Mouse (Mus musculus) intestine, embryonic 15.5 days (tissue): ENCODE data around the gene Icmt. TPM values are rescaled to one million over a fixed set of nuclear protein-coding genes. Genes with fewer than 3 reads are reported as not detected.

Experiments
- ATAC-seq: fragments of 200-750 bp; cut with Nextera tagmentation; 2 replicates; pipeline ENCODE4 v1.8.0; 2017; ENCODE audit warnings: moderate TSS enrichment, moderate library complexity
- H3K27ac ChIP-seq: fragments of 300-500 bp; sonication (generic); 2 replicates; pipeline ENCODE4 v1.5.1; 2015; ENCODE audit warnings: mild to moderate bottlenecking, inconsistent platforms
- H3K27me3 ChIP-seq: fragments of 300-500 bp; sonication (generic); replicated peaks from 2 replicates; pipeline ENCODE4 v1.6.1; 2015; ENCODE audit warnings: inconsistent platforms
- H3K36me3 ChIP-seq: fragments of 300-500 bp; sonication (generic); 2 replicates; pipeline ENCODE4 v1.6.1; 2015; ENCODE audit warnings: inconsistent platforms
- H3K4me1 ChIP-seq: fragments of 300-500 bp; sonication (generic); replicated peaks from 2 replicates; pipeline ENCODE4 v1.6.1; 2015; ENCODE audit warnings: inconsistent platforms
- H3K4me2 ChIP-seq: fragments of 300-500 bp; sonication (generic); replicated peaks from 2 replicates; pipeline ENCODE4 v1.6.1; 2015; ENCODE audit warnings: mild to moderate bottlenecking, inconsistent platforms
- H3K4me3 ChIP-seq: fragments of 300-500 bp; sonication (generic); replicated peaks from 2 replicates; pipeline ENCODE4 v1.5.1; 2015; ENCODE audit warnings: inconsistent platforms
- H3K9ac ChIP-seq: fragments of 300-500 bp; sonication (generic); 2 replicates; pipeline ENCODE4 v1.6.1; 2015; ENCODE audit warnings: inconsistent platforms
- H3K9me3 ChIP-seq: fragments of 300-500 bp; sonication (generic); 2 replicates; pipeline ENCODE4 v1.6.1; 2016; ENCODE audit warnings: inconsistent platforms
- WGBS: fragments of 180-500 bp; shearing (Covaris S2); methylation state at CpG from one replicate; pipeline ENCODE4 v1.1.7; 2015; 5-methylcytosine and 5-hydroxymethylcytosine counted together
- polyA plus RNA-seq: library from polyadenylated mRNA; unstranded; fragments of >200 nt; fragmentation: Nextera tagmentation; extraction: Ambion mirVana; gene quantifications from 2 replicates; pipeline ENCODE4 v1.2.1, GENCODE M21; 2015

The Icmt gene
- polyA plus RNA-seq, 1 experiment from 2014 or later: 17.6 TPM

DNA sequence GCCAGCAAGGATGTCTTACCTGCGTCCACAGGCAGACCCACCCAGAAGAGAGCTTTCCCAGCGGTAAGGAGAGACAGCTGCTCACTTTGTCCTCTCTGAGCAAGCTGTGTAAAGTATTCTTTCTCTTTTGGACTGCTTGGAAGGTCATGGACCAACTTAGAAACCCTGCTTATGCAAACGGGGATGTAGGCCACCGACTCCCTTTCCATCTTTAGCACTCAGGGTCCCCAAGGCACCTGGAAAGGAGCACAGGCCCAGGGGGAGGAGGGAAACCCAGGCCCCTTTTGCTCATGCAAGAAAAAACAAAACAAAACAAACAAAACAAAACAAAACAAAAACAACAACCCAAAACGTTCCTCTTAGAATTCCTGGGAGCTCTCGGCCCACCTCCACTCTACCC is 5.5 kb upstream of the Icmt start, which contains the start of gene Hes3:
Hes3 (minus strand) TSS at position 101 of the 400 bp plus-strand sequence.
- WGBS: 30% methylated on average over 6 of the region's 6 CpGs
- H3K36me3 ChIP-seq: no peaks in the 10 kb centered on the region
- peak within 1 kb of the TSS; percentile 29 for H3K4me3 ChIP-seq

DNA sequence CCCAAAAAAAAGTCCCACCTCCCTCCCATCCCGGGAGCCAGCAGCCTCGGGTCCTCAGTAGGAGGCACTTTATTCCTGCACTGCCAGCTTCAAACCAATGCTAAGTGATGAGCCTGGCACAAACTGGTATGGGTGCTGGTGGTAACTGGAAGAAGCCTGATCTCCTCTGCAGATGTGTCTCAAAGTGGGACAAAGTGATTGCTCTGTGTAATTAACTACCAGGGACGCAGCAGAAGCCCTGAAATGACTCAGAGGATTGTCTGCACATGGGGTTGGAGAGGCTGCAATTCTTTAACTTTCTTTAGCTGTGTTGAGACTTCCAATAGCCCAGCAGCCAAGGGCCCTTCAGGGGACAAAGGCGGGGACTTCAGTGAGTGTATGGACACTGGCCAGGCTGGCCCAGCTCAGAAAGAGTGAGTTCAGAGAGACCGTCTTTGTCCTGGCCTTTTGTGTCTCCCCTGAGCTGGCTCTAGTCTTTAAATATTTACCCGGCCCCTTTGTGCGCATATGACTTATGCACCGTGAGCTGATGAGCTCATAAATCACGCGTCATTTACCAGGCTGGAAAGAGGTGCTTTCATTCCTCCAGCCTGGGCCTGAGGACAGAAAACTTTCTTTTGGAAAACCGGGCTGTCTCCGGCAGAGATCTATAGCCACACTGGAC is 4.8 kb upstream of the Icmt start:
- no peak for ATAC-seq
- no peak overlapping the region for H3K27ac ChIP-seq
- H3K9me3 ChIP-seq: no peaks in the 10 kb centered on the region
- H3K4me1 ChIP-seq: peaks cover 27% of the 10 kb centered on the region
- peaks cover 61% of the 10 kb centered on the region for H3K27me3 ChIP-seq
- H3K4me2 ChIP-seq: no peak overlapping the region
- 14% methylated on average over 12 of the region's 12 CpGs for WGBS
- H3K36me3 ChIP-seq: no peaks in the 10 kb centered on the region
- no peak overlapping the region for H3K4me3 ChIP-seq
- H3K9ac ChIP-seq: no peak overlapping the region

More for the DNA sequence above, 5.5 kb upstream of the Icmt start, which contains the start of gene Hes3:
- Histone ChIP-seq H3K9me3 (no peaks in the 10 kb centered on the region), H3K27ac (no peak within 1 kb of the TSS), H3K4me2 (peak within 1 kb of the TSS; percentile 54), H3K27me3 (peaks cover 68% of the 10 kb centered on the region), H3K4me1 (peaks cover 30% of the 10 kb centered on the region), H3K9ac (no peak within 1 kb of the TSS)
- ATAC-seq: no peak

DNA sequence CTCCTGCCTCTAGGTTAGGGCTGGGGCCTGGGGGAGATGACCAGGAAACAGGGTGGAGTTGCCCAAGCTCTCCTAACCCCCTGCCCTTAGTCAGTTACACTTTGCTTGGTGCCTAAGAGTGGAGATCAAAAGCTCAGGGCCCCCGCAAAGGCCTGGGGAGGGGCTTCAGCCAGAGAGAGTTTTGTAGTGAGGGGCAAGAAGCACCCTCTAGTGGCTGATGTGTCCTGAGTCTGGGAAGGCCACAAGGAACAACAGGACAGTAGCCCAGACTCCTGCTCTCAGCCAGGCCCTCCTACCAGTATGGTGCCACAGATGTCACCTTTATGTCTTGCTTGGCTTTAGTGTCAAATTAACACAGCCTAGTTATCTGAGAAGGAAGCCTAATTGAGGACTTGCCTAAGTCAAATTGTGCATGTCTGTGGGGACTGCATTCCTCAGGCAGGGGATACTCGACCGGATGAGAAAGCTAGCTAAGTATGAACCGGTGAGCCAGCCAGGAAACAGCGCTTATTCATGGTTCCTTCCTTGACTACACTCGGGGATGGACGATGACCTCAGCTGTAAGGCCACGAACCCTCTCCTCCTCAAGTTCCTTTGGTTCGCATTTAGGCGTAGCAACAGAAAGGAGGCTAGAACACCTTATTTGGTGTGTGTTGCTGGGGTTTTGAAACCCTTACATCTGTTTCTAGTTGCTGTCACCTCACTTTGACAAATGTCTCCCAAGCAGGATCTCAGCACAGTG is 2.7 kb upstream of the Icmt start:
- Histone ChIP-seq H3K4me1 (peaks cover 38% of the 10 kb centered on the region), H3K9ac (no peak overlapping the region), H3K36me3 (no peaks in the 10 kb centered on the region), H3K27ac (no peak overlapping the region), H3K9me3 (no peaks in the 10 kb centered on the region), H3K27me3 (peaks cover 46% of the 10 kb centered on the region), H3K4me2 (no peak overlapping the region), H3K4me3 (no peak overlapping the region)
- ATAC-seq: no peak
- WGBS: 49% methylated on average over 10 of the region's 10 CpGs

DNA sequence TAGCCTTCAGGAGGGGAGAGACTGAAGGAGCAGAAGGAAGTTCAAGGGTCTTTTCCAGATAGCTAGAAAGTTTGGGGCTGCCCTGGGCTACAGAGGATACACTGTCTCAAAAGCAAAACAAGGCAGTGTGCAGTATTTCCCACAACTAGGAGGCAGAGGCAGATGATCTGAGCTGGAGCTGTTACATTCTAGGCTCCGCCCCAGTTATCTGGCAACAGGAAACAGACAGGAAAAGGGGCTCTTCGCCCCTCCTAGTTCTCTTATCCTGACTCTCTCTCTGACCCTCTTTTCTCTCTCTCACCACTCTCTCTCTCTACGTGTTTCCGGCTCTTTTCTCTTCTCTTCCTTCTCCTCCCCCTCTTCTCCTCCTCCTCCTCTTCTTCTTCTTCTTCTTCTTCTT is 1.1 kb upstream of the Icmt start:
- H3K4me2 ChIP-seq: no peak overlapping the region
- no peak overlapping the region for H3K4me3 ChIP-seq
- no peak overlapping the region for H3K9ac ChIP-seq
- WGBS: 11% methylated on average over 4 of the region's 4 CpGs
- peaks cover 4% of the 10 kb centered on the region; the same call in 1 of the 2 replicates for H3K36me3 ChIP-seq
- no peak for ATAC-seq
- no peaks in the 10 kb centered on the region for H3K9me3 ChIP-seq
- peaks cover 32% of the 10 kb centered on the region for H3K27me3 ChIP-seq
- H3K27ac ChIP-seq: 0 out of 2 replicates have a peak overlapping the region, but pooled peaks have one; percentile 7
- H3K4me1 ChIP-seq: peaks cover 29% of the 10 kb centered on the region

DNA sequence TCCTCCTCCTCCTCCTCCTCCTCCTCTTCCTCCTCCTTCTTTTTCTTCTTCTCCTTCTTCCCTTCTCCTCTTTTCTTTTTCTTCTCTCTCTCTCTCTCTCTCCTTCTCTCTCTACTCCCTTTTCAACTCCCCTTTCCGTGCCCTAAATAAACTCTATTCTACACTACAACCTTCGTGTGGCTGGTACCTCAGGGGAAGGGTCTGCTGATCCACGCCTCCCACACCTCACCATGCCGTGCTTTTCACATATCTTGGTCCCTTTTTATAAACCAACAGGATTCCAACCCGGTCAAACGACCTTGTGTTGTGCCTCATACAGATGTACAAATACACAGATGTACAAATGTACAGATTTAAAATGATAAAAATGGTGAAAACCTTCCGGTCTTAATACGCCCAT is 656 bp upstream of the Icmt start:
- H3K9me3 ChIP-seq: no peaks in the 10 kb centered on the region
- no peak for ATAC-seq
- H3K27ac ChIP-seq: no peak overlapping the region
- H3K4me2 ChIP-seq: peak overlapping the region; percentile 66
- H3K4me1 ChIP-seq: peaks cover 29% of the 10 kb centered on the region
- WGBS: 10% methylated on average over 8 of the region's 8 CpGs
- peaks cover 27% of the 10 kb centered on the region for H3K27me3 ChIP-seq
- H3K9ac ChIP-seq: peak overlapping the region; percentile 57; the same call in 1 of the 2 replicates
- peak overlapping the region; percentile 96 for H3K4me3 ChIP-seq
- peaks cover 7% of the 10 kb centered on the region; the same call in 1 of the 2 replicates for H3K36me3 ChIP-seq

DNA sequence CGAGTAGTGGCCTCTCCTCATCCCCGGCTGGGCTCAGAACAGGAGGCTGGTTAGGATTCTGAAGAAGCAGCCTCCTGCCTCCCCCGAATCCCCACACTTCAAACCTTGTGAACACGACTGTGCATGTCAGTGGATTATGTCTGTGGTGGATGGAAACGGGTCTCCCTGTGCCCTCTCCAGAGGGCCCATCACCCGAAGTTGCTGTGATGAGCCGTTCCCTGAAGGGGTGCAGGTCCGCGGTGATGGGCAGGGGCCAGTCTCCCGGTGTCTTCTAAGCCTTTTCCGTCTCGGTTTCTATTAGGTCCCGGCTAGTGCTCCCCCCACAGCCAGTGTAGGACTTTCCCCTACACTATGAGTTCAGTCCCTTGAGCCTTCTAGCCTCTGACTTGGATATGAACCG is 1.8 kb downstream of the Icmt start:
- H3K4me3 ChIP-seq: no peak overlapping the region

DNA sequence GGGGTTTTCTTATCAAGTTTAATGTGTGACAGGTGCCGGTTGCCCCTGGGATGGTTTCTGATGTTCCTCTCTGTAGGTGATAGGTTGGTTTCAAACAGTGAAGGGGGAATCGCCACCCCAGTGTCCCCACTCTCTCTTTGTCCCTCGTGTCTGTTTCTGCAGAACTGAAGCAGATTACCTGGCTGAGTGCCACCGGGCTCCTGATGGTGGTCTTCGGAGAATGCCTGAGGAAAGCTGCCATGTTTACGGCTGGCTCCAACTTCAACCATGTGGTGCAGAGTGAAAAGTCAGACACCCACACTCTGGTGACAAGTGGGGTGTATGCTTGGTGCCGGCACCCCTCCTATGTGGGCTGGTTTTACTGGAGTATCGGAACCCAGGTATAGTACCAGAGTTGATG is 3.3 kb downstream of the Icmt start:
- Histone ChIP-seq H3K27me3 (no peaks in the 10 kb centered on the region), H3K27ac (no peak overlapping the region), H3K4me3 (no peak overlapping the region), H3K9me3 (no peaks in the 10 kb centered on the region), H3K4me2 (no peak overlapping the region), H3K36me3 (peaks cover 21% of the 10 kb centered on the region; the same call in 1 of the 2 replicates), H3K9ac (no peak overlapping the region), H3K4me1 (peaks cover 17% of the 10 kb centered on the region)
- ATAC-seq: no peak
- WGBS: 95% methylated on average over 8 of the region's 8 CpGs

More for the DNA sequence above, 1.8 kb downstream of the Icmt start:
- Histone ChIP-seq H3K4me1 (peaks cover 19% of the 10 kb centered on the region), H3K4me2 (peak overlapping the region; percentile 91; the same call in 1 of the 2 replicates), H3K27me3 (peaks cover 3% of the 10 kb centered on the region; the same call in 1 of the 2 replicates), H3K9ac (peak overlapping the region; percentile 14; the same call in 1 of the 2 replicates), H3K9me3 (no peaks in the 10 kb centered on the region), H3K27ac (no peak overlapping the region), H3K36me3 (peaks cover 17% of the 10 kb centered on the region; the same call in 1 of the 2 replicates)
- WGBS: 86% methylated on average over 14 of the region's 14 CpGs
- no peak for ATAC-seq

DNA sequence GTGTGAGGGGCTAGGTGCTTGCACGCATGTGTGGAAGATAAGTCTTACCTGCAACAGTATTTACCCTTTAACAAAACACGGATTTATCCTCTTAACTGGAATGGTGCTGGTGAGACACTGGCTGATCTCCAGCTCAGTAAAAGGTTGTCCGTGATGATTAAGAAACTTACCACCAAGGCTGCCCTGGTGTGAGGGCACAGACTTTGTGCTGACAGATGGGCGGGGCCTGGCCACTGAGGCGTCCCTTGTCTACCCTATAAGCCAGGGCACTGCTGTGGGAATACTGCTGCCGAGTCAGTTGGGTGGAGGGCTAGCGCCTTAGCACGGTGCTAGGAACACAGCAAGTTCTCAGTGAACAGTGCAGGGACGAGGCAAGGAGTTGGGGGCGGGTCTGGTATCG is 5.0 kb downstream of the Icmt start:
- Histone ChIP-seq H3K4me2 (no peak overlapping the region), H3K27me3 (no peaks in the 10 kb centered on the region), H3K9me3 (no peaks in the 10 kb centered on the region), H3K4me1 (peaks cover 10% of the 10 kb centered on the region; the same call in 1 of the 2 replicates), H3K4me3 (no peak overlapping the region), H3K27ac (no peak overlapping the region), H3K36me3 (peaks cover 21% of the 10 kb centered on the region; the same call in 1 of the 2 replicates), H3K9ac (no peak overlapping the region)
- ATAC-seq: no peak
- 75% methylated on average over 11 of the region's 11 CpGs for WGBS

DNA sequence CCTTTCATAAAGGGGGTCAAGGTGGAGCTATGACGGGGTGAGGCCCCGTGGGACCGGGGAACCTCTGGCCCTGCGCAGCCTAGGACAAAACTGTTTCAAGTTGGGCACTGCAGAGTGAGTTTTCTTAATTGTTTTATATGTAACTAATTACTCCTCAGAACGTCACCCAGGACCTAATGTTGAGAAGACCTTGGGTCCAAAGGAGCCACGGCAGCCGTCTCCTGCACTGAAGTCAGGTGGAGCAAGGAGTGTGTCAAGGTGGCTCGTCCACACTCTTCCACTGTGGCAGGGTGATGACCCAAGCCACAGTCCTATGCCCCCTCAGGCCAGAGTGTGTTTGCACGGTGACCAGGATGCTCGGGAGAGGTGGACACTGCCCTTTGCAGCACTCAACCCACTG is 6.1 kb downstream of the Icmt start:
- WGBS: 84% methylated on average over 10 of the region's 10 CpGs
- H3K4me2 ChIP-seq: no peak overlapping the region
- H3K9ac ChIP-seq: no peak overlapping the region
- H3K36me3 ChIP-seq: peaks cover 21% of the 10 kb centered on the region; the same call in 1 of the 2 replicates
- peaks cover 6% of the 10 kb centered on the region; the same call in 1 of the 2 replicates for H3K4me1 ChIP-seq
- no peak overlapping the region for H3K27ac ChIP-seq
- no peak for ATAC-seq
- no peaks in the 10 kb centered on the region for H3K9me3 ChIP-seq
- no peaks in the 10 kb centered on the region for H3K27me3 ChIP-seq
- H3K4me3 ChIP-seq: no peak overlapping the region

DNA sequence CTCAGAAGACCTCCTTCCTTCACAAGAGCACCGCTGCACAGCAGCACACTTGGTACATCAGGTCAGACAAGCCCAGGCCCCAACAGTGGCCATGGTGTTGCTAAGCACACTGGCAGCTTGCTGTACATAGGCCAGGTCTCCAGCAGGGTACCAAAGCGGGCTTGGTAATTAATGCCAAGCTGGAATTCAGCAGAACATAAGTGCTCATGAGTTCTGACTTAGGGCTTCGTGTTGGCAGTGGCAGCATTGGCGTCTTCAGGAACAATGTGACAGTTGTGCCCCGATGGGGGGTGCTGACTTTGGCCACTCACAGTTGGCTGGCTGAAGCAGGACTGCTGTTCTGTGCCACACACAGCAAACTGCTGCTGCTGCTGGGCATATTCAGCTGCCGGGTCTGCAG is 7.7 kb downstream of the Icmt start:
- Histone ChIP-seq H3K27me3 (no peaks in the 10 kb centered on the region), H3K27ac (no peak overlapping the region), H3K9ac (no peak overlapping the region), H3K9me3 (no peaks in the 10 kb centered on the region), H3K36me3 (peaks cover 19% of the 10 kb centered on the region; the same call in 1 of the 2 replicates), H3K4me2 (no peak overlapping the region), H3K4me1 (no peaks in the 10 kb centered on the region), H3K4me3 (no peak overlapping the region)
- WGBS: 90% methylated on average over 6 of the region's 6 CpGs
- ATAC-seq: no peak

DNA sequence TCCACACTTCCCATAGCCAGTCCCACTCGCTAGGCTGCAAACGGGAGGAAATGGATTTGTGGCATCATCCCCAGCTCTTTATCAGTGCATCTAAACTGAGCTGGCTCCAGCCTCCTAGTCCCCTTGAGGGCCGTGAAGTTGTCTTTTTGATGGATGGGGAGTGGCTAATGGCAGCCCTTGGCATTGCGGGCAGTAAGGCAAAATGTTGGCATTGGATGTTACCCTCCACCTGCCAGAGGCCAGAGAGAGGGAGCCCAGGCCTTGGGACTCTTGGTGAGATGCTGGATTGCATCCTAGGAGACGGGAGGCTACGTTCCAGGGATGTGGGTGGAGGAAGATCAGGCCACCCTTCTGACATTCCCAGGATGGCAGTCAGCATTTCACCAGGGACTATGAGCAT is 9.0 kb downstream of the Icmt start:
- Histone ChIP-seq H3K4me3 (no peak overlapping the region), H3K9me3 (no peaks in the 10 kb centered on the region), H3K9ac (no peak overlapping the region), H3K27ac (no peak overlapping the region), H3K4me1 (no peaks in the 10 kb centered on the region), H3K36me3 (peaks cover 16% of the 10 kb centered on the region; the same call in 1 of the 2 replicates), H3K27me3 (peaks cover 4% of the 10 kb centered on the region; the same call in 1 of the 2 replicates), H3K4me2 (no peak overlapping the region)
- no peak for ATAC-seq
- WGBS: 73% methylated on average over 6 of the region's 6 CpGs

DNA sequence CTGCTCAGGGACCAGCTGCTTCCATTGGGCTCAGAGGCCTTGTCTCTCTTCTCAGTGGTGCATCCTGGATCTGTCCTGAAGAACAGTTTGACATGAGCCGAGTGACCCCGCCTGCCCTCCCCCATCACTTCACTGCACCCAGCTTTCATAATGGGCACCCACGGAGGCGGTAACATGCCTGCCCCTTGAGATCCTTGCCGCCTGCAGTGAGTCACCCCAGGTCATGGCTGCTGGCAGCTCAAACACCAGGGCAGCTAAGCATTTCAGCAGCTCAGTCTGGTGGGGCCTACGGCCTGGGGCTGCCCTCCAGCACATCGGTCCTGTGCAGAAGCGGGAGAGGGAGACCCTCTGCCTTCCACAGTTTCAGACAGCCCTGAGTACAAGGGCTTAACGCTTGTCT is 10.5 kb downstream of the Icmt start:
- H3K9ac ChIP-seq: no peak overlapping the region
- no peak overlapping the region for H3K4me2 ChIP-seq
- H3K9me3 ChIP-seq: no peaks in the 10 kb centered on the region
- H3K4me1 ChIP-seq: peaks cover 5% of the 10 kb centered on the region; the same call in 1 of the 2 replicates
- H3K27me3 ChIP-seq: peaks cover 20% of the 10 kb centered on the region
- H3K27ac ChIP-seq: no peak overlapping the region
- H3K36me3 ChIP-seq: peaks cover 14% of the 10 kb centered on the region; the same call in 1 of the 2 replicates
- ATAC-seq: no peak
- WGBS: 77% methylated on average over 9 of the region's 9 CpGs
- H3K4me3 ChIP-seq: no peak overlapping the region
